Mouse (Mus musculus) cortical plate, adult 2 months (tissue): ENCODE measurements around the gene Setdb1.

Experiments used
- CTCF ChIP-seq: fragments of 200-500 bp; IDR thresholded peaks from 2 replicates; pipeline ENCODE4 v1.5.1; 2011; ENCODE audit warnings: mild to moderate bottlenecking, control low read depth, low read length; ENCODE audit not compliant: insufficient read depth; ENCODE audit errors: extremely low read depth
- POLR2A ChIP-seq: fragments of 200-500 bp; IDR thresholded peaks from 2 replicates; pipeline ENCODE4 v1.6.1; 2011; ENCODE audit warnings: mild to moderate bottlenecking, low read length, control low read depth; ENCODE audit not compliant: insufficient read depth; ENCODE audit errors: extremely low read depth

DNA sequence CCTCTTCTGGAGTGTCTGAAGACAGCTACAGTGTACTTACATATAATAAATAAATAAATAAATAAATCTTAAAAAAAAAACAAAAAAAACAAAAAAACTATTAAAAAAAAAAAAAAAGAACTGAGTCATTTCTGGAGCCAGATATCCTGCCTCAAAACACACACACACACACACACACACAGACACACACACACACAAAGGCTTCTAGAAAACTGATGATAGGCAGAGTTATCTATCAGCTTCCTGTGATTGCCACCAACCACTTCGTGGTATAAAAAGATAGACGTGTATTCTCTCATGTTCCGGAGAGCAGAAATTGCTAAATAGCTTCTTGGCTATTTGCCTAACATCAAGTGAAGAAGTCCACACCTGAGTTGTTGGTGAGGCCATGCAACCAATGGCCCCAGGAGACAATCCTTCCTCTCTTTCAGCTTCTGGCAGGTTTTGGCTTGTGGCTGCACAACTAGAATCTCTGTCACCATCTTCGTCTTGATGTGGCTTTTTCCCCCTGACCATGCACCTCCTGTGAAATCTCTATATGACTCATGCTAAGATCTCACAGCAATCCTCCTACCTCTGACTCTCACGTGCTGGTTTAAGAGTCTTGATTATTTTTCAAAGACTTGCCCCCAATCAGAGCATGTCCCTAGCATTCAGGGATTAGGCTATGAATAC is 28.5 kb upstream of the Setdb1 start:
- no peak for TF ChIP-seq POLR2A
- no peak for TF ChIP-seq CTCF
